Mouse (Mus musculus) MN1 (cell line): Measurements from ENCODE around the gene Defb41.
"Not testable (repeated sequence)": the region's sequence is repeated elsewhere in the genome, so short reads cannot be mapped to it uniquely, and the experiment has no call there.

ENCODE experiments used
- DNase-seq: peaks from one replicate; pipeline ENCODE4 v3.0.0-alpha.2; 2016; ENCODE audit warnings: low spot score

Defb41 gene

DNA sequence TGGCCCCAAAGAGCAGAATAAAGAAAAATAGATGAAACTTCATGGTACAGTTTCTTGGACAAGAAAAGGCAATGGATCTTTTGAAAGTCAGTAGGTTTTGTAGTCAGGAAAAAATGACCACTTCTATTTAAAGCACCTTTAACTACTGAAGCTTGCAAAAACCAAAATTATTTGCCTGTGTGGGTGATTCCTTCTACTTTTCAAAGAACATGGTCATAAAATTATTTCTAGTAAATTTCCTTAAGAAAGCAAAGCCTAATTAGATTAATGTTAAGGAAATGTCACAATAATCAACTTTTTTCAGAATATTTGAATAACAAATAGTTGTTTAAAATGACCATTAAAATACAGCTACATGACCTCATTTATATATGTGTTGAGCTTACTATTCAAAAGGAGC, at the start of gene Defb41:
TSS of gene Defb41 (minus strand) at position 101 of the 400 bp plus-strand sequence.
- no peak for DNase-seq

GRCm38 (mm10) chr1:18308474-18308829, 43.5 kb upstream of the Defb41 start:
- no peak for DNase-seq

- DNase-seq = no peak
Observed at GRCm38 (mm10) chr1:18307545-18308473, 42.9 kb upstream of the Defb41 start.

DNA sequence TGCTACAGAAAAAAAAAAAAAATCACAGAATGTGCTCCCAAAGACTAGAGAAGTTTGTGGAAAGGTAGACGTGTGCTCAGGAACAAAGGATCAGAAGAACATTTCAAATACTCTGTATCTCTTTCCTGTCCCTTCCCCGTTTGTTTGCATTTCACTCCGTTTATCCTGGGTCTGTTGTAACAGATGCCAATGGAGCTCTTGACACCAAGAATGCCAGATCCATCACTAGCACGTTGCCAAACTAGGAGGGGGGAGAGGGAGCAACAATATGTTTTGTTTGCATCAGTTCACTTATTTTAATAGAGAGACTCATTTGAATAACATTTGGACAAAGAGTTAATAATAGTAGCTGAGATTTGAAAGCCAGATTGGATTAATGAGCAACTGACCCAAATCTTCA, 27.6 kb upstream of the Defb41 start:
- DNase-seq = no peak

- DNase-seq = no peak
Observed at GRCm38 (mm10) chr1:18288860-18289259, 23.9 kb upstream of the Defb41 start.

- no peak for DNase-seq
Observed at GRCm38 (mm10) chr1:18287371-18287770, 22.4 kb upstream of the Defb41 start.

- no peak for DNase-seq
Observed at GRCm38 (mm10) chr1:18271095-18271494, 6.2 kb upstream of the Defb41 start.

DNA sequence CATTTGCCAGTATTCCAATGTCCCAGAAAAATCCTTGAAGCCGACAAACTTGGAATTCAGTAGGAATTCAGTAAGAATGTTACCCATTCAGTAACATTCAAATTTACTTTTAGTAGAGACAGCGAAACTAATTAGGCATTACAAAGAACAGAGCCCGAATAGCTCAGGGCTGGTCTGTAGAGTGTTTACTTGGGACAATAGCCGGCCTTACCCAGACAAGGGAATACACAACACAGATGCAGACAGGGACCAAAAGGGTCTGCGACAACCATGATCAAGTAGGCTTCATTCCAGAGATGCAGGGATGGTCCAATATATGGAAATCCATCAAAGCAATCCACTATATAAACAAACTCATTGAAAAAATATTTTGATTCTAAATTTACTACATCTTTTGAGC, 3.9 kb upstream of the Defb41 start:
- no peak for DNase-seq

GRCm38 (mm10) chr1:18245801-18246580, 18.9 kb downstream of the Defb41 start:
- not testable (repeated sequence) for DNase-seq

GRCm38 (mm10) chr1:18237343-18237742, 27.6 kb downstream of the Defb41 start, which contains the start of gene Defb18:
Gene Defb18 (minus strand): TSS chr1:18237443.
- no peak for DNase-seq

GRCm38 (mm10) chr1:18223385-18223945, 41.5 kb downstream of the Defb41 start:
- no peak for DNase-seq
